Mouse (Mus musculus): ENCODE results near the gene Pdlim7.

DNA sequence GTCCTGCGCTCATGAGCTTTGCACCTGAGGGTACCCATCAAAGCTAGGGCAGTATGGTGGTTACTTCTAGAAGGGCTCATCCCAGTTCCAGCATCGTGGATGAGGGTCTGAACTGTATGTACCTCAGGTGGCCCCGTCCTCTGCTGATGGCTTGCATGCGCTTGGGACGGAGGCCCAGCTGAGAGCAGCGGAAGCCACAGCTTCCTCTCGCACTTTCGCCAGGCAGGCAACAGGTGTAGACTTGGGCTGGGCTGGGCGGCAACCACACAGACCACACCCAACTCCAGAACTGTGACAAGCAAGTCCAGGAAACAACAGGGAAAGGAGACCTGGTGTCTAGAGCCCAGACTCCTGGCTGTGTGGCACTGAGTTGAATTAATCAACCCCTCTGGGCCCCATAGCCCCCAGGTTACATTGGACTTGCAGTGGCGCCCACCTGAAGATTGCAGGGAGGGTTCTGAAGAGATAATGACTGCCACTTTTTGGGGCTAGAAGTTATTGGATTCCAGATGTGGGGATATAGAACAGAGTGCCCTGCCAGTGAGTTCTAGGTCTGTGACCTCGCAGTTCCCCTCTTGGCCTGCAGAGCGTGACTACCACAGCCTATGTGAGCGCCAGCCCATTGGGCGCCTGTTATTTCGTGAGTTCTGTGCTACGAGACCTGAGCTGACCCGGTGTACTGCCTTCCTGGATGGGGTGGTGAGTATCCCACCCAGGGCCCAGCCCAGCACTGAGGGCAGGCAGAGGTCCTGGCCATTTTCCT lies 63.6 kb downstream of the Pdlim7 start:
- TF ChIP-seq CTCF (IDR thresholded peaks at IDR 0.05; ENCODE audit: low read depth, low read length) (no peak), EP300 (IDR thresholded peaks at IDR 0.05; ENCODE audit: insufficient read depth, low read depth, low read length) (peak; percentile 67; the same call in 1 of the 2 replicates), POLR2A (IDR thresholded peaks at IDR 0.05; ENCODE audit: insufficient read depth, low read length) (no peak)
